Mouse (Mus musculus) right cerebral cortex, postnatal 10 days (tissue): ENCODE results near the gene Rpgr.

Experiments used
- DNase-seq, 2 experiments: peaks; one replicate each; pipeline ENCODE4 v3.0.0; 2021; ENCODE audit warnings: low spot score in 2 of 2

Gene Rpgr

GRCm38 (mm10) chrX:10073966-10074365 is 142.8 kb downstream of the Rpgr start:
- no peak for DNase-seq

- DNase-seq = no peak
These were observed 145.2 kb downstream of the Rpgr start for GRCm38 (mm10) chrX:10071529-10071928.

GRCm38 (mm10) chrX:10070689-10071088 is 146.0 kb downstream of the Rpgr start:
- peak; percentile 58 to 60 for DNase-seq

GRCm38 (mm10) chrX:10069405-10069804 is 147.3 kb downstream of the Rpgr start:
- no peak for DNase-seq

GRCm38 (mm10) chrX:10063781-10064180 is 152.9 kb downstream of the Rpgr start:
- peak; percentile 22 to 23 for DNase-seq

- DNase-seq = no peak
These were observed 153.4 kb downstream of the Rpgr start for GRCm38 (mm10) chrX:10063361-10063760.

- no peak for DNase-seq
These were observed 154.5 kb downstream of the Rpgr start for GRCm38 (mm10) chrX:10062201-10062600.

- DNase-seq = no peak
These were observed 182.1 kb downstream of the Rpgr start for GRCm38 (mm10) chrX:10034666-10035065.
